Mouse (Mus musculus) heart, embryonic 10.5 days (tissue): ENCODE measurements around the gene Tbc1d20. TPM values are rescaled to one million over a fixed set of nuclear protein-coding genes. Genes with fewer than 3 reads are reported as not detected.
"Not testable (repeated sequence)": the region's sequence is repeated elsewhere in the genome, so short reads cannot be mapped to it uniquely, and the experiment has no call there.

Experiments used
- DNase-seq: peaks from one replicate; pipeline ENCODE4 v3.0.0-alpha.2; 2017; ENCODE audit warnings: low spot score
- H3K27ac ChIP-seq: fragments of 300-500 bp; sonication (generic); 2 replicates; pipeline ENCODE4 v1.5.1; 2016; ENCODE audit warnings: mild to moderate bottlenecking
- H3K27me3 ChIP-seq: fragments of 300-500 bp; sonication (generic); 2 replicates; pipeline ENCODE4 v1.6.1; 2016; ENCODE audit warnings: mild to moderate bottlenecking; ENCODE audit not compliant: poor library complexity, insufficient read depth, severe bottlenecking
- H3K36me3 ChIP-seq: fragments of 300-500 bp; sonication (generic); 2 replicates; pipeline ENCODE4 v1.6.1; 2016; ENCODE audit warnings: mild to moderate bottlenecking, moderate library complexity
- H3K4me1 ChIP-seq: fragments of 300-500 bp; sonication (generic); 2 replicates; pipeline ENCODE4 v1.6.1; 2016; ENCODE audit warnings: mild to moderate bottlenecking
- H3K4me3 ChIP-seq: fragments of 300-500 bp; sonication (generic); 2 replicates; pipeline ENCODE4 v1.5.1; 2016; ENCODE audit warnings: mild to moderate bottlenecking, moderate library complexity
- H3K9me3 ChIP-seq: fragments of 300-500 bp; sonication (generic); 2 replicates; pipeline ENCODE4 v1.6.1; 2016; ENCODE audit warnings: mild to moderate bottlenecking, moderate library complexity
- WGBS: fragments of 180-500 bp; shearing (Covaris S2); methylation state at CpG from one replicate; pipeline ENCODE4 v1.1.7; 2016; 5-methylcytosine and 5-hydroxymethylcytosine counted together
- polyA plus RNA-seq: library from polyadenylated mRNA; unstranded; fragments of >200 nt; fragmentation: Nextera tagmentation; extraction: Ambion mirVana; gene quantifications from 2 replicates; pipeline ENCODE4 v1.2.1, GENCODE M21; 2016

Tbc1d20 gene
- polyA plus RNA-seq, 1 experiment from 2014 or later: 34.6 TPM

GRCm38 (mm10) chr2:152346776-152347465 lies 53.3 kb downstream of the Tbc1d20 start:
- Histone ChIP-seq H3K4me3 (0 out of 2 replicates have a peak overlapping the region, but pooled peaks have one; percentile 7), H3K4me1 (peaks cover 32% of the 10 kb centered on the region), H3K36me3 (no peaks in the 10 kb centered on the region), H3K9me3 (no peaks in the 10 kb centered on the region), H3K27me3 (peaks cover 12% of the 10 kb centered on the region), H3K27ac (peak overlapping the region; percentile 69; the same call in 1 of the 2 replicates)
- WGBS: 12% methylated on average over 9 of the region's 9 CpGs
- no peak for DNase-seq

- Histone ChIP-seq H3K4me3 (no peak overlapping the region), H3K27me3 (peaks cover 9% of the 10 kb centered on the region), H3K9me3 (no peaks in the 10 kb centered on the region), H3K36me3 (no peaks in the 10 kb centered on the region), H3K27ac (peak overlapping the region; percentile 69; the same call in 1 of the 2 replicates), H3K4me1 (peaks cover 31% of the 10 kb centered on the region)
- DNase-seq: no peak
- WGBS: 73% methylated on average over 2 of the region's 2 CpGs
These were observed 54.1 kb downstream of the Tbc1d20 start for GRCm38 (mm10) chr2:152347722-152348121.

- no peaks in the 10 kb centered on the region for H3K36me3 ChIP-seq
- 79% methylated on average over 6 of the region's 6 CpGs for WGBS
- peak overlapping the region; percentile 72 for H3K27ac ChIP-seq
- peaks cover 23% of the 10 kb centered on the region for H3K4me1 ChIP-seq
- no peak overlapping the region for H3K4me3 ChIP-seq
- DNase-seq: no peak
- H3K27me3 ChIP-seq: peaks cover 5% of the 10 kb centered on the region
- no peaks in the 10 kb centered on the region for H3K9me3 ChIP-seq
These were observed 55.6 kb downstream of the Tbc1d20 start for GRCm38 (mm10) chr2:152349205-152349604.

- Histone ChIP-seq H3K27me3 (peaks cover 5% of the 10 kb centered on the region), H3K36me3 (no peaks in the 10 kb centered on the region), H3K4me3 (no peak overlapping the region), H3K9me3 (no peaks in the 10 kb centered on the region), H3K27ac (peak overlapping the region; percentile 72; the same call in 1 of the 2 replicates), H3K4me1 (peaks cover 17% of the 10 kb centered on the region)
- DNase-seq: peak; percentile 90
- WGBS: 83% methylated on average over 8 of the region's 8 CpGs
These were observed 56.4 kb downstream of the Tbc1d20 start for GRCm38 (mm10) chr2:152349842-152350540.

GRCm38 (mm10) chr2:152357254-152357653 lies 63.6 kb downstream of the Tbc1d20 start:
- Histone ChIP-seq H3K4me1 (peaks cover 19% of the 10 kb centered on the region; the same call in 1 of the 2 replicates), H3K27ac (no peak overlapping the region), H3K4me3 (no peak overlapping the region), H3K9me3 (no peaks in the 10 kb centered on the region), H3K27me3 (no peaks in the 10 kb centered on the region), H3K36me3 (no peaks in the 10 kb centered on the region)
- DNase-seq: no peak
- 92% methylated on average over 3 of the region's 3 CpGs for WGBS

- WGBS: 76% methylated on average over 5 of the region's 5 CpGs
- H3K27me3 ChIP-seq, H3K36me3 ChIP-seq, H3K27ac ChIP-seq, H3K9me3 ChIP-seq, H3K4me3 ChIP-seq, DNase-seq: not testable (repeated sequence)
- peaks cover 26% of the 10 kb centered on the region for H3K4me1 ChIP-seq
These were observed 65.3 kb downstream of the Tbc1d20 start for GRCm38 (mm10) chr2:152358977-152359376.

- Histone ChIP-seq H3K27ac (no peak overlapping the region), H3K36me3 (no peaks in the 10 kb centered on the region), H3K9me3 (no peaks in the 10 kb centered on the region), H3K4me3 (no peak overlapping the region), H3K27me3 (no peaks in the 10 kb centered on the region), H3K4me1 (peaks cover 26% of the 10 kb centered on the region)
- 48% methylated on average over 5 of the region's 5 CpGs for WGBS
- no peak for DNase-seq
These were observed 66.0 kb downstream of the Tbc1d20 start for GRCm38 (mm10) chr2:152359616-152360015.

GRCm38 (mm10) chr2:152360271-152360775 lies 66.7 kb downstream of the Tbc1d20 start:
- no peak for DNase-seq
- no peaks in the 10 kb centered on the region for H3K9me3 ChIP-seq
- 51% methylated on average over 7 of the region's 7 CpGs for WGBS

GRCm38 (mm10) chr2:152361193-152361592 lies 67.6 kb downstream of the Tbc1d20 start:
- Histone ChIP-seq H3K4me1 (peaks cover 26% of the 10 kb centered on the region), H3K36me3 (no peaks in the 10 kb centered on the region), H3K27me3 (no peaks in the 10 kb centered on the region), H3K27ac (no peak overlapping the region), H3K9me3 (no peaks in the 10 kb centered on the region), H3K4me3 (no peak overlapping the region)
- 88% methylated on average over 8 of the region's 8 CpGs for WGBS
- DNase-seq: no peak

More at GRCm38 (mm10) chr2:152360271-152360775, 66.7 kb downstream of the Tbc1d20 start:
- Histone ChIP-seq H3K36me3 (no peaks in the 10 kb centered on the region), H3K27me3 (no peaks in the 10 kb centered on the region), H3K4me3 (no peak overlapping the region), H3K27ac (peak overlapping the region; percentile 17; the same call in 1 of the 2 replicates), H3K4me1 (peaks cover 26% of the 10 kb centered on the region)

Other genes starting within 250 kb of the Tbc1d20 start
- not detected in 2 replicates for gene Scrt2, start 212.3 kb upstream of the Tbc1d20 start, polyA plus RNA-seq
- 8.1 and 9.1 TPM in 2 replicates for gene Srxn1, start 188.3 kb upstream of the Tbc1d20 start, polyA plus RNA-seq
- 1.9 and 7.2 TPM in 2 replicates for gene Tcf15, start 150.3 kb upstream of the Tbc1d20 start, polyA plus RNA-seq
- 64.0 and 67.0 TPM in 2 replicates for gene Csnk2a1, start 67.0 kb upstream of the Tbc1d20 start, polyA plus RNA-seq
- gene Rbck1, start 38.8 kb downstream of the Tbc1d20 start, polyA plus RNA-seq: 88.0 and 89.3 TPM in 2 replicates
- gene Trib3, start 50.2 kb downstream of the Tbc1d20 start, polyA plus RNA-seq: 5.1 and 5.3 TPM in 2 replicates
- gene Nrsn2, start 82.8 kb downstream of the Tbc1d20 start, polyA plus RNA-seq: 3.1 and 3.3 TPM in 2 replicates
- gene Sox12, start 104.2 kb downstream of the Tbc1d20 start, polyA plus RNA-seq: 6.7 and 10.5 TPM in 2 replicates
- 50.6 and 71.3 TPM in 2 replicates for gene Zcchc3, start 121.2 kb downstream of the Tbc1d20 start, polyA plus RNA-seq
- 1.2 and 1.4 TPM in 2 replicates for gene 6820408C15Rik, start 121.8 kb downstream of the Tbc1d20 start, polyA plus RNA-seq
- gene Defb23, start 170.8 kb downstream of the Tbc1d20 start, polyA plus RNA-seq: not detected in 2 replicates
- not detected in 2 replicates for gene Defb20, start 183.2 kb downstream of the Tbc1d20 start, polyA plus RNA-seq
- gene Defb22, start 196.3 kb downstream of the Tbc1d20 start, polyA plus RNA-seq: not detected in 2 replicates
- not detected in 2 replicates for gene Defb26, start 217.9 kb downstream of the Tbc1d20 start, polyA plus RNA-seq
- gene Defb28, start 224.4 kb downstream of the Tbc1d20 start, polyA plus RNA-seq: not detected in 2 replicates
- gene Defb29, start 246.3 kb downstream of the Tbc1d20 start, polyA plus RNA-seq: not detected in 2 replicates